Mouse (Mus musculus) G1E (cell line): ENCODE data around the gene Grin2a. TPM values are rescaled to one million over a fixed set of nuclear protein-coding genes. Genes with fewer than 3 reads are reported as not detected.

Source experiments
- ATAC-seq: 2 replicates; pipeline ENCODE4 v1.8.0; 2016; ENCODE audit warnings: mild to moderate bottlenecking; ENCODE audit not compliant: insufficient number of reproducible peaks, poor library complexity, low FRiP score, severe bottlenecking; ENCODE audit errors: extremely low read depth
- DNase-seq: peaks from one replicate; pipeline ENCODE4 v3.0.0; 2012; ENCODE audit warnings: low spot score
- H3K27me3 ChIP-seq: 2 replicates; pipeline ENCODE4 v1.6.1; 2012; ENCODE audit warnings: mild to moderate bottlenecking, low read length, inconsistent platforms; ENCODE audit not compliant: insufficient read depth
- H3K36me3 ChIP-seq: replicated peaks from 2 replicates; pipeline ENCODE3; 2012; ENCODE audit warnings: mild to moderate bottlenecking, inconsistent platforms
- H3K4me1 ChIP-seq: 2 replicates; pipeline ENCODE4 v1.6.1; 2012; ENCODE audit warnings: low read depth, low read length, inconsistent platforms, mixed read lengths; ENCODE audit not compliant: insufficient read depth
- H3K4me3 ChIP-seq: 2 replicates; pipeline ENCODE4 v1.5.1; 2012; ENCODE audit warnings: low read depth, mild to moderate bottlenecking, inconsistent platforms, low read length, moderate library complexity, mixed read lengths
- H3K9me3 ChIP-seq: replicated peaks from 2 replicates; pipeline ENCODE4 v1.6.1; 2012; ENCODE audit warnings: inconsistent platforms
- CTCF ChIP-seq: IDR thresholded peaks from 2 replicates; pipeline ENCODE4 v1.5.1; 2012; ENCODE audit warnings: low read depth, low read length, inconsistent platforms, mixed read lengths
- GATA1 ChIP-seq: IDR thresholded peaks from 2 replicates; pipeline ENCODE4 v1.6.1; 2012; ENCODE audit warnings: borderline replicate concordance, low read length, inconsistent platforms, mixed read lengths
- GATA2 ChIP-seq: IDR thresholded peaks from 2 replicates; pipeline ENCODE4 v1.6.1; 2012; ENCODE audit warnings: low read depth, low read length, inconsistent platforms, borderline replicate concordance
- POLR2AphosphoS5 ChIP-seq: IDR thresholded peaks from 2 replicates; pipeline ENCODE4 v1.6.1; 2012; ENCODE audit warnings: low read depth, low read length, inconsistent platforms; ENCODE audit not compliant: insufficient replicate concordance
- TAL1 ChIP-seq: conservative IDR thresholded peaks from 2 replicates; pipeline ENCODE4 v1.6.1; 2012; ENCODE audit warnings: low read depth, low read length, inconsistent platforms, mixed read lengths
- polyA plus RNA-seq: library from polyadenylated mRNA; stranded (reverse); fragments of >175 nt; gene quantifications from 2 replicates; pipeline ENCODE4 v1.2.3, GENCODE M21; 2012
- total RNA-seq, 2 experiments: library from RNA; stranded (forward) in 1 of 2; stranded (reverse) in 1 of 2; fragments of 200-1000 nt in 1 of 2; fragments of >200 nt in 1 of 2; fragmentation: Nextera tagmentation in 1 of 2; gene quantifications; 2 replicates each; pipeline ENCODE4 v1.2.3; 2014 to 2017

The Grin2a gene
- total and polyA plus RNA-seq, 3 experiments = 0.16 TPM; not detected in 2

DNA sequence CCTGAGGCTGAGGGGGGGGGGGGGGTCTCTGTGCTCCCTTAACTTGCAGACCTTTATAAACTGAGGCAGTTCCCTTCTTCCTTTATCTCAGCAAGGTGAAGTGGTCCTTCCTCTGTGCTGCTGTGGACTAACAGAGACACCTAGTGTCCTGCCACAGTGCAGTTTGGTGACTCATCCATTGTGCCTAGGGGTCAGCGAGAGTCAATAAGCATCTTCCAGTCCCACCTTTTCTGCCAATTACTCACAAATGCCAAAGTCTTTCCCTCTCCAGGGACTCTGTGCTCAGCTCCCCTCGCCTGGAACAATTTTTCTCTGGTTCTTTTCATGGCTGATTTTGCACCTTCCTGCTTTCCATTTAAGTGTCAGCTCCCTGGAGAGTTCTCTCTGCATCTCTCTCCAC is 258.2 kb downstream of the Grin2a start:
- no peaks in the 10 kb centered on the region for H3K36me3 ChIP-seq
- no peaks in the 10 kb centered on the region; the same call in 1 of the 2 replicates for H3K9me3 ChIP-seq
- no peak overlapping the region for H3K4me3 ChIP-seq
- no peaks in the 10 kb centered on the region; the same call in 1 of the 2 replicates for H3K4me1 ChIP-seq
- TF ChIP-seq POLR2AphosphoS5 (no peak), GATA2 (no peak), GATA1 (no peak), CTCF (no peak), TAL1 (no peak)
- DNase-seq = no peak
- H3K27me3 ChIP-seq = no peaks in the 10 kb centered on the region
- no peak for ATAC-seq

DNA sequence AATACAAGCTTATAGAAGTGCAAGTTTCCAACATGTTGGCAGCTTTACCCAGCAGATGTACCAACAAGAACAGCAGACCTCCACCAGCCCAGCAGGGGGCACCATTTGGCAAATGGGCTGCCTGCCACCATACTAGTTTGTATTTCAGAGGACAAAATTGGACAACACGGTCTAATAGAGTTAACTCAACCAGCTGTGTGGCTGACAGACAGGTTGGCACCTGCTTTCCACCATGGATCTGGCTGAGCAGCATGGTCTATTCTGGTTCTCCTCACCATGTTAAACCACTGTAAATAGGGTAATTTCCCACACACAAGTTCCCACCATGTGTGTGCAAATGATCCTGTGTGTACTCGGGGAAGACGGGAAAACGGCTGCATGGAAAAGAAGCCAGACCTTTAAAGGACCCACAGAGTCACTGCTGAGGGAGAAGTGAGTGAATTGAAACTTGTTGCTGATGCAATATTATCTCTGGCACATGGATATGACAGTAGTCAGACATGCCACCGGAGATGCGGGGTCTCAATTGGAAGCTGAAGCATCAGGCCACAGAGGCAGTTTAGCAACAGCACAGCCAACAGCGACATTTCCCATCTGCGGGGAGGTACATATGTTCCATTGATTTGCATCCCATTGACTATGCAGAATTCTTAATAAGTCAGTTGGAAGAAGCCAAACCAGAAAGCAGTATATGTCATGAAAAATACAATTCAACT is 259.8 kb downstream of the Grin2a start:
- no peak overlapping the region for H3K4me3 ChIP-seq
- H3K9me3 ChIP-seq = no peaks in the 10 kb centered on the region; the same call in 1 of the 2 replicates
- DNase-seq = no peak
- H3K36me3 ChIP-seq = no peaks in the 10 kb centered on the region
- no peaks in the 10 kb centered on the region; the same call in 1 of the 2 replicates for H3K4me1 ChIP-seq
- TF ChIP-seq GATA2 (no peak), GATA1 (no peak), POLR2AphosphoS5 (no peak), CTCF (no peak), TAL1 (no peak)
- no peak for ATAC-seq
- H3K27me3 ChIP-seq = no peaks in the 10 kb centered on the region

DNA sequence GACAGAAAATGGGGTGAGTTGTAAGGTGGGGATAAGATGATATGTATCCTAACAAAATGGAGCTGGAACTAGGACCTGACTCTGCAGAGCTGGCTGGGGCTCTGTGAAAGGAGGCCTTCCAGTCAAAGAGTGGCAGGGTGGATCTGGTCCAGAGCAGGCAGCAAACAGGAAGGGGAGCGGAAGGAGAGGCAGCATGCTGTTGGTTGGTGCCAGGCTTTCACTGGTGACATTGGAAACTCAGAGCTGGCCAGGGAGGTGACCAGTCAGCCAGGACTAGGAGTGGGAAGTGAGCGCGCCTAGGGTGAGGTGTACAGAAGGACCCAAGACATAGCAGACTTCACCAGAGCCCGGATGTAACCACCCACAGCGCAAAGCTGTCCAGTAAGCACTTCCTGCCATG is 267.8 kb downstream of the Grin2a start:
- ATAC-seq (no peak), DNase-seq (no peak)
- Histone ChIP-seq H3K4me1 (no peaks in the 10 kb centered on the region), H3K27me3 (no peaks in the 10 kb centered on the region), H3K4me3 (no peak overlapping the region), H3K9me3 (no peaks in the 10 kb centered on the region), H3K36me3 (no peaks in the 10 kb centered on the region)
- TF ChIP-seq CTCF = no peak

DNA sequence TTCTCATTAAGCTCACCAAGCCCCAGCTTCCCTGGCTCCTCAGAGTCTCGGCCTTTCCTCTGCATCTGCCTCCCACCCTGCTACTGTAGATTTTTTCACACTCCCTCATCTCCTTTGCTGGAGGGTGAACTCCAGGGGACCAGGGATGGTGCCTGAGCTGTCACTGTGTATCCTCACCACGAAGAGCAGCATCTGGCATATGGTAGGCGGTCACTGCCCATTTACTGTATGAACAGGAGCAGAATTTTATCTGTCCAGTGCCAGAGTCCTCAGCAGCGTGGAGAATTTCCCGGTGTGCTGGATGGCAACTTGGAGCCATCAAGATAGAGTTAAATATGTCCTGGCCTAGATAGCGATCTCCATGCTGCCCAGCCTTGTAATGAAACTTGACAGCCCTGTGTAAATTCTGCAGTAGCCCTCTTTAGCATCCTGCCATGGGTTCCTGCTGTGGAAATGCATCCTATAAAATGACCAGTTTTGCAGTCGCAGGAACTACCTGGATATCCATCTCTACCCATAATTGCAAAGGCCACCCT is 269.7 kb downstream of the Grin2a start:
- Histone ChIP-seq H3K27me3 (no peaks in the 10 kb centered on the region), H3K4me1 (no peaks in the 10 kb centered on the region), H3K4me3 (no peak overlapping the region), H3K9me3 (no peaks in the 10 kb centered on the region), H3K36me3 (no peaks in the 10 kb centered on the region)
- DNase-seq (no peak), ATAC-seq (no peak)
- no peak for TF ChIP-seq POLR2AphosphoS5
- no peak for TF ChIP-seq TAL1
- no peak for TF ChIP-seq CTCF
- TF ChIP-seq GATA2 = no peak
- TF ChIP-seq GATA1 = no peak

DNA sequence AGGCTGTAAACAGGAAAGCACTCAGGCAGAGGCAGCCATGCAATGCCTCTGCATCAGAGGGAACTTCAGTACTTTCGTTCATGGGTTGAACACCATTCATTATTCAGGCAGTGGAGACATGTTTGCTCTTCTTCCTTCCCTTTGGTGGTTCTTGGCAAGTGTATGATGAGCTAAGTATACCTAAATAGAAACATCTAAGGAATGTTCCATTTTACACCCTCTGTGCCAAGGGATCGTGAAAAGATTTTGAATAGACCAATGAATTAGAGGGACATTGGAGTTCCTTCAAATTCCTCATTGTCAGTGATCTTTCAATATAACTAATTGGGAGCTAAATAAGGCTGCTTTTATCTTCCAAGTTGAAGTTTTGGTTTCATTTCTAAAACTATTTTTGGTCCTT is 284.0 kb downstream of the Grin2a start:
- H3K36me3 ChIP-seq = no peaks in the 10 kb centered on the region
- no peak for TF ChIP-seq CTCF
- TF ChIP-seq GATA1 = no peak
- TF ChIP-seq GATA2 = no peak
- no peak for TF ChIP-seq POLR2AphosphoS5
- no peak for TF ChIP-seq TAL1
- H3K27me3 ChIP-seq = no peaks in the 10 kb centered on the region
- no peaks in the 10 kb centered on the region for H3K4me1 ChIP-seq
- H3K4me3 ChIP-seq = no peak overlapping the region
- no peak for DNase-seq
- no peaks in the 10 kb centered on the region for H3K9me3 ChIP-seq
- ATAC-seq = no peak

DNA sequence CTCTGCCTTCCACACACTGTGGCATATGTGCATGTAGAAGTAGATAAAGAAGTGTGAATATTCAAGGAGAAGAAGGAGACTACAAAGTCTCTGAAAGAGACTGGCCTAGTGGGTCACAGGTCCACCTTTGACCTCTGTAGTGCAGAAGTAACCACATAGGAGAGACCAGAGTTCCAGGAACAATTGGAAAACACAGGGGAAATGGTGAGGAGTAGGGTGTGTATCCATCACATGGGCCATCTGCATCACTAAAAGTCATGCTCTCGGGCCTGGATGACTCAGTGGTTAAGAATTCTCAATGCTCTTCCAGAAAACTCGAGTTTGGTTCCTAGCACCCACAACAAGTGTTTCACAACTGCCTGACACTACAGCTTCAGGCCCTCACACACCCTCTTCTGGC is 285.4 kb downstream of the Grin2a start:
- no peak for TF ChIP-seq GATA1
- TF ChIP-seq TAL1 = no peak
- Histone ChIP-seq H3K27me3 (no peaks in the 10 kb centered on the region), H3K36me3 (no peaks in the 10 kb centered on the region), H3K4me3 (no peak overlapping the region), H3K4me1 (no peaks in the 10 kb centered on the region), H3K9me3 (no peaks in the 10 kb centered on the region)
- no peak for ATAC-seq
- DNase-seq = no peak
